Mouse (Mus musculus) liver, embryonic 14.5 days (tissue): ENCODE data around the gene Stx12.

ENCODE experiments used
- CTCF ChIP-seq: IDR thresholded peaks from 2 replicates; pipeline ENCODE4 v1.5.1; 2016; ENCODE audit warnings: antibody characterized with exemption, low read depth, control low read depth
- EP300 ChIP-seq: IDR thresholded peaks from 2 replicates; pipeline ENCODE4 v1.6.1; 2016; ENCODE audit warnings: antibody characterized with exemption, low read depth

- TF ChIP-seq EP300: no peak
- TF ChIP-seq CTCF: no peak
Measured at GRCm38 (mm10) chr4:132806620-132807191, 77.6 kb downstream of the Stx12 start.
